14 mouse cellular contexts compared by ENCODE assay signal in the genomic region with DNA sequence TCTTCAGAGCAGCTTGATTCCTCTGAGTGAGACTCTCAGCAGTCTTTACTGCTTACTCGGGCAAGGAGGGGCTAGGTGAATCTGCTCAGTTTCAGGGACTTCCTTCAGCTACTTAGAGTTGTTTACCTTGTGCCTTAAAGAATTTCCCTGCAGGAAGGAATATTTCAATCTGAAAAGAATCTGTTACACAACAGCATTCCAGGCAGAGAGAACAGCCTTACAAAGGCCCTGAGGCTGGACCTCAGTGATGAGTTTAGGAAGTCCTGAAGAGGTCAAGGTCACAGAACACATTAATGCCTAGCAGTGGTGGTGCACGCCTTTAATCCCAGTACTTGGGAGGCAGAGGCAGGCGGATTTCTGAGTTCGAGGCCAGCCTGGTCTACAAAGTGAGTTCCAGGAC. TPM values are rescaled to one million over a fixed set of nuclear protein-coding genes. Genes with fewer than 3 reads are reported as not detected.
A peak's percentile ranks its signal among the peaks of the same experiment; 100 is the strongest.
DNase-seq lines count a peak whose midpoint lies in the region.
"Had no signal": no experiment of that assay in that cellular context is flagged by ENCODE, and none has a peak within 500 bp of the region (broad histone marks: within the 10 kb centered on the region; RNA-seq: fewer than 3 reads in every experiment).

No protein-coding gene starts in this region.

- DNase-seq in 3T3-L1 (ENCODE audit: low read depth, low spot score): peak; percentile 45
- peak; percentile 93 for DNase-seq in ES-CJ7 (ENCODE audit: low read depth, low spot score)
- peak; percentile 91 for DNase-seq in ZHBTc4 (ENCODE audit: low read depth, low spot score)
- DNase-seq in adrenal gland, postnatal 10 days: no peak
- no peak for DNase-seq in kidney, adult 9 months
- DNase-seq: adrenal gland, adult 2 months; adrenal gland, postnatal 14 days; adrenal gland, postnatal 36 days; cerebellum, adult 11-12 months; cerebellum, adult 2 months; cerebellum, adult 9-10 months; cerebellum, postnatal 10 days; cerebellum, postnatal 25 days; forebrain, postnatal 0 days had no signal

RNA-seq across cellular contexts. Expression of gene Ier2, which starts 30.8 kb away (rescaled TPM):
- total RNA-seq in adrenal gland, postnatal 10 days (2021): 10 to 100 TPM; 33.3 to 63.4 TPM

RNA-seq across cellular contexts. Expression of gene Trmt1, which starts 54.3 kb away (rescaled TPM):
- total RNA-seq in adrenal gland, postnatal 10 days (2021): 10 to 100 TPM; 63.4 to 82.8 TPM

RNA-seq across cellular contexts. Expression of gene Nacc1, which starts 55.8 kb away (rescaled TPM):
- total RNA-seq in adrenal gland, postnatal 10 days (2021): 10 to 100 TPM; 59.1 to 62.9 TPM

Comparison
In these comparisons a context has a peak if more than half of its experiments do, and no peak if none do; other contexts are left out.
1. DNase-seq: peak in 3T3-L1 (single experiment), ES-CJ7 (single experiment) and ZHBTc4 (single experiment); none in adrenal gland, postnatal 10 days (single experiment) and kidney, adult 9 months (single experiment).